Mouse (Mus musculus): ENCODE data around the gene Mns1.
"Not testable (repeated sequence)": the region's sequence is repeated elsewhere in the genome, so short reads cannot be mapped to it uniquely, and the experiment has no call there.

Gene Mns1

DNA sequence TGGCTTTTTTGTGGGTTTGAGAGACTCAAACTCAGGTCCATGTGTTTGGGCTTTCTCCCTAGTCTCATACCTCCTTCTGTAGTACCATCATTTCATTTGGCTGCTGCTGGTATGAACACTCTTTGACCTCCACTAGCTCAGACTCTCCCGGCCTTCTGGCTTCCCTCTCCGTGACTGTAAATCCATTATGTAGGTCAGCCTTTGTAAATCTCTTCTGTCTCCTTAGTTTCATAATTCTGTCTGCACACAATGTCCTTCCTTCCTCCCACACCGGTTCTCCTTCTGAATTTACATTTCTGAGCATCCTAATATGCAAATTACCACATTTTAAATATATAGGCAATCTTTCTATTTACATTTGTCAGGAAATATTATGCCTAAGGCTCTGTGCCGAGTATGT is 9.9 kb upstream of the Mns1 start:
- DNase-seq = no peak

- DNase-seq = no peak
These were observed 2.9 kb upstream of the Mns1 start for GRCm38 (mm10) chr9:72434876-72435275.

- DNase-seq = no peak
These were observed 938 bp downstream of the Mns1 start for GRCm38 (mm10) chr9:72438749-72439148.

DNA sequence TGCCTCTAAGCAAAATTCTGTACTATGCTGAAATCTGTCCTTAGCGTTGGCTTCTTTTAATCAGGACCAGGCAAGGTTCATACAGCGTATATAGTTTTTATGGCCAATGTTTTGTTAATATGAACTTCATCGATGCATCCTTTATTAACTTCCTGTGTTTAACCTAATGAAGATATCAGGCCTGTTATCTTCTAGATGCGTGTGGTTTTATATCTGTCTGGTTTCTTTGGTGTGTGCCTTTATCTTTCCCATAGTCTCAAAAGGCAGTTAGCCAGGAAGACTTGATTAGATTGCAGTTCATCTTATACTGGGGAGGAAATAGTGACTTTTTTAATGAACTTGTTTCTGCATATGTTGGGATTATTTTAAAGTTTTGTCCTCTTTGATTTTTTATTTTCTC is 2.5 kb downstream of the Mns1 start:
- DNase-seq = no peak

DNA sequence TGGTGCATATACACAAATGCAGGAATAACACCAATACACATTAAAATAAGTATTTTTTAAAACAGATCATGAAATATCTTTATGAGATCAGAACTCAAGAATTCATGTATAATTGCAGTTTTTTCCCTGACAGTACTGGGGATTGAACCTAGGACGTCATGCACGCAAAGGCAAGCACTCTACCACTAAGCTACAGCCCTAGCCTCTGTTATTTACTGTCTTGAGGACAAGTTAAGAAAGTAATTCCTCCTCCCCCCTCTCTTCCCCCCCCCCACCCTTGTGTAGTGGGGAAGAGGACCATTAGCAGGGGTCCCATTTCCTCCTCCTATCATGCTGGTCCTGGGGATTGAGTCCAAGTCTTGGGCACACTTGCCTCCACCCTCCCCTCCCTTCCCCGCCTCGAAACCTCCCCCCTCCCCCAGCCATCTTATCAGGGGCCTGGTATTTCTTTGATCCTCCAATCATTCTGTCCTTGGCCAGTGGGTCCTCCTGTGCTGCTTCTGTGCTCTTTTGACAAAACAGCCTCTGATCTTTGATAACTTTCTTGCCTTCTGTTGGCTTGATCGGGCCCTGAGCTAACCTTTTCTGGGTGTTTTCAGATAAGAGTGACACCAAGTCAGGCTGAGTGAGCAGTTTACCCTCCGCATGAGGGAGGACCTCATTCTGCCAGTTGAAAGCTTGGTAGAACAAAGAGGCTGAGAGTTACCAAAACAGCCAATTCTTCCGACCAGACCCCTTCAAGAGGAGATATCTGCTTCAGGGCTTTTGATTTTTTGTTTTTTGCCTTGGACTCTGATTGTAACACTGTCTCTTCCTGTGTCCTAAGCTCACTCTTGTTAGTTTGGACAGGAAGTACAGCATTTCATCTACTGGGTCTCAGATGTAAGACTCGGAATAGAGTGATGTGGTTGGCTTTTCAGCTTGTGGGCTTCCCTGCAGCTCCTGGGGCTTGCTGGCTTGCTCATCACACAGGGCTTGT is 3.4 kb downstream of the Mns1 start:
- DNase-seq = no peak

DNA sequence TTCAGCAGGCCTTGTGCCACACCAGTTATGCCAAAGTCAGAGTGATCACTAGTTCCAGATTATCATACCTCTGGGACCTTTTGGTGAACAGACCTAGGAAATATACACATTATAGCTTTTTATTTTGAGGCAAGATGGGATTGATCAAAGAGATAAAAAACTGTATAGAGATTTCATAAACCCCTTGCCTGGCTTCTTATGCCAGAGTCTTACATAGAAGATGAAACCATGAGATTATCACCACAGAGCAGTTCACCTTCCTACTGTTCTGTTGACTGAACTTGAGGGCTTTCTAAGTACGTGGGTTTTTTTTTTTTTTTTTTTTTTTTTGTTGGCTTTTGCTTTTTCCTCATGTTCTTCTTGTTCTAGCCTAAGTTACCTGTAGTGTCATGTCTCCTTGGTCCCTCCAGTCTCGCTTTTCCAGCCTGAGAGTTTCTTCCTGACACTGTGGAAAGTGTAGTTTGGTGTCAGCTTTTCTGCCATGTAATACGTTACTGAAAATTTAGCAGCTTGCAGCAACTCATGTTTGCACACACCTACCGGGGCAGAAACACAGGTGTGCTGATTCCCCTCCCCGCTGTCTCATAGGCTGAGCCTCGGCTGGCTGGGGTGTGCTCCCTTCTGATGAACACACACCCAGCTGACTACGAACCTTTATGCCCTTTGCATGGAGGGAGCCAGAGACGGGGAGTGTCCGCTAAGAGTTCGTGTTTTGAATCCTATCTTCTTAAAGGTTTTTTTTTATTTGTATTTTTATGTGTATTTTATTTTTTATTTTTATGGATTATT is 4.3 kb downstream of the Mns1 start:
- no peak for DNase-seq

GRCm38 (mm10) chr9:72448026-72448425 is 10.2 kb downstream of the Mns1 start:
- peak; percentile 8 to 20 for DNase-seq

- no peak for DNase-seq
These were observed 11.6 kb downstream of the Mns1 start for GRCm38 (mm10) chr9:72449367-72449766.

DNA sequence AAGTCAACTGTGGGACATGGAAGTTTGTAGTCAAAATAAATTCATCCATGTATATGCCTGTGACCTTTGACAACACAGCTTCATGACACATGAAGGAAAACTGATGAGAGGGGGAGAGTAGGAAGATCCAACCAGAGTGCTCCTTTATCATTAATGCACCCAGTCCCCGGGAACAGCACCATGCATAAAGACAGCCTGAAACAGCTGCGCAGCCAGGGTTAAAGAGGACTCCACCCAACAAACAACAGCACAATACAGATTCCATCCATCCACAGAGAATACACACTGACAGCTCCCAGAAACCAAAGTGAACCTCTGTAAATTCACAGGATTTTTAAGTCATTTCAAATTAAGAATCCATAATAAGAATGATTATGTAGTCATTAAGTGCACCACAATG is 12.0 kb downstream of the Mns1 start:
- DNase-seq = no peak

DNA sequence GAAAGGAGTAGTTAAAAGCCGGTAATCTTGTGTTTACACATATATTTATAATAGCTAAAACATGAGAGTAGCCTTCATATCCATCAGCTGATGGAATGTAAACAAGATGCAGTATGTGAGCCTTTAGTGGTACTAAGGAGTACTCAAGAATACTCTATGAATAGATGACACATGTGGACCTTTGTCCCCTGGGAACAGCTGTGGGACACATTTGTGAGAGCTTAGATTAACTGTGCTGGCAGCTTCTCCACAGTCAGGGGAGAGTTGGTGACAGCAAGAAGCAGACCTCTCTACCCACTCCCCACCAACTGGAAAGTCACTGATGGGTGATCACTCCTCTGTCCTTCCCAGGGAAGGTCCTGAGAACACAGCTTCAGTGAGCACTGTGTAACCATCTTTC is 12.6 kb downstream of the Mns1 start:
- no peak for DNase-seq

DNA sequence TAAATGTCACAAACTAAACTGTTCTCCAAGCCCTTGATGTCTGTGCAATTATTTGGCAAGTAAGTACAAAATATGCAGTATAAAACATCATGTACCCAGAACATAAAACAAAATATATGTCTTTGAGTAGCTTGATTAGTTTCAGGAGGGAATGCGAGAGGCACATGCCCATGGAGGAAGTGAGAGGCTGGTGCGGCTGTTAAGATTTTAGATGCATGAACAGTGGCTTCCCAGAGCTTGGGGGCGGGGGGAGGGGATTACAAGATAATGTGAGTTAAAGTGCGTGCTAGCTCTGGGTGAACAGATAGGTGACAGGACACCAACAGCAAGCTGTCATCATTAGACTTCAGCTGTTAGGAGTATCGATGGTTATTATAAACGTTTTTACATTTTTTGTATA is 13.3 kb downstream of the Mns1 start:
- DNase-seq = no peak

- DNase-seq = not testable (repeated sequence)
These were observed 16.5 kb downstream of the Mns1 start for GRCm38 (mm10) chr9:72454281-72454680.

DNA sequence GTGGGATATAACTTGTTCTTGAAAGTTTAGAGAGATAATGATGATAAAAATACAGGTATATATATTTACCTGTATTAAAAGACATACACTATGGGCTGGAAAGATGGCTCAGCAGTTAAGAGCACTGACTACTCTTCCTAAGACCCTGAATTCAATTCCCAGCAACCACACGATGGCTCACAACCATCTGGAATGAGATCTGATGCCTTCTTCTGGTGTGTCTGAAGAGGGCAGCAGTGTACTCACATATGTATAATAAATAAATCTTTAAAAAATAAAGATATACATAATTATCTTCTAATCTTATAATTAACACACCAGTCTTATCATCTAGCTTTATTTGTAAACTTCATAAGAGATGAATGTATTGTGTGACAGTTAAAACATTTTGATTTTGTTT is 18.6 kb downstream of the Mns1 start:
- DNase-seq = no peak

GRCm38 (mm10) chr9:72458233-72458632 is 20.4 kb downstream of the Mns1 start:
- peak; percentile 63 to 74 for DNase-seq

GRCm38 (mm10) chr9:72459703-72460102 is 21.9 kb downstream of the Mns1 start:
- no peak for DNase-seq

DNA sequence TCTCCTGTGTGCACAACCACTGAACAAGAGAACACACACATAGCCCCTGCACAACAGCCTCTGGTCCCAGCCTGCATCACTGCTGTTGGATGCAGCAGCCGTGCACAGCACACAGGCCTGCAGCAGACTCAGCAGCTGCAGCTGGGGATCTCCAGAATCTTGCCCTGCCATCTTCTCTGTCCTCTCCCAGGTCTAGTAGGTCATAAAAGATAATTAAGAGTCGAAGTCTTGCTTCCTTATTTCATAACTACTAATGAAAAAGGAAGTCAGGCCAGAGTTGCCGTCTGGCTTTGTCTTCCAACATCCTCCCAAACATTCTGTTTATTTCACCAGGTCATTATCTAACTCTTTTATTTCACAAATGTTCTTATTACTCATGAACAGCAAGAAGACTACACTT is 23.0 kb downstream of the Mns1 start:
- no peak for DNase-seq

DNA sequence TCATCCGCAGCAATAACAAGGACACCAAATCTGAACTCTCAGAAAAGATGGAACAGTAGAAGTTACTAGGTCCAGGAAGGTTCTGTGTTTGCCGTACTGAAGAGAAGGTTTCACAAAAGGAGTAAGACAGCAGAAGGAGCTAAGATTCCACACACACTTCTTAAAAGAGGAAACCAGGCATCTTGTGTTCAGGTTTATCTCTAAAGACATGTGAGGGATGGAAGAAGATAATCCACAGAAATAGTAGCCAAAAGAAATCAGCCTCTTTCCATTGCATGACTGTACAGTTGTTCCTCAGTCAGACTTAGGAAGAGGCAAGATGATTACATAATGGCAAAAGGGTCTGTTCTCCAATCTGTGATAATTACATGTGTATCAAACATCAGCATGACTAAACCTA is 24.6 kb downstream of the Mns1 start:
- no peak for DNase-seq

DNA sequence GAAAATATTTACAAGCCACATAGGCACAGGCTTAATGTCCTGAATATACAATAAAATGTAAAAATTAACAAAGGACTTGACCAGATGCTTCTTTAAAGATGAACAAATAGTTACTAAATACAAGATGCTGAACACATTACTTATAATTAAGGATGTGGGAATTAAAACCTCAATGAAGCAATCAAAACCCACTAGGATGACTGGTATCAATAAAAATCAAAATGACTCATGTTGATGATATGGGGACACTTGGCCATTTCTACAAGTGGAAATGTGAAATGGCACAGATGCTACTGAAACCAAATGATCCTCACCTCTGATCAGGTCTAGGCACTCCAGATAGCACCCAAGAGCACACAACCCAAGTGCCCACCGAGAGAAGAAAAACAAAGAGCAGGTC is 27.0 kb downstream of the Mns1 start:
- no peak for DNase-seq

DNA sequence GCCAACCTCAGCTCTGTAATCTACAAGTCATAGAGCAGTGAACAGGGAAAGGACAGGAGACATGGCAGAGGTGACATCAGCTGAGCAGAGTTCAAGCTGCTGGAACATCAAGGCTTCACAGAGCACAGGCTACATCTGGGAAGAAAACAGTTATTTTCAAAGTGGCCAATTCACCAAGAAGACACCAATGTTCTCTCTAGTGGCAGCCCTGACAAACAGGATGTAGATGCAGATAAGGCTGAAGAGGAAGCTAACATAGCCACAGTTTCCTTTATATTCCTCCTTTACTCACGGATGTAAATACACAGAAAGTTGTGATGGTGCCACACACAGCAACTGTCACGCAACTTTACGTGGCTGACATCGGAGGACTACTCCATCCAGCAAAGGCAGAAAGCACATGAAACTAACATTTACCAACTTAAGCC is 28.0 kb downstream of the Mns1 start:
- DNase-seq = no peak

DNA sequence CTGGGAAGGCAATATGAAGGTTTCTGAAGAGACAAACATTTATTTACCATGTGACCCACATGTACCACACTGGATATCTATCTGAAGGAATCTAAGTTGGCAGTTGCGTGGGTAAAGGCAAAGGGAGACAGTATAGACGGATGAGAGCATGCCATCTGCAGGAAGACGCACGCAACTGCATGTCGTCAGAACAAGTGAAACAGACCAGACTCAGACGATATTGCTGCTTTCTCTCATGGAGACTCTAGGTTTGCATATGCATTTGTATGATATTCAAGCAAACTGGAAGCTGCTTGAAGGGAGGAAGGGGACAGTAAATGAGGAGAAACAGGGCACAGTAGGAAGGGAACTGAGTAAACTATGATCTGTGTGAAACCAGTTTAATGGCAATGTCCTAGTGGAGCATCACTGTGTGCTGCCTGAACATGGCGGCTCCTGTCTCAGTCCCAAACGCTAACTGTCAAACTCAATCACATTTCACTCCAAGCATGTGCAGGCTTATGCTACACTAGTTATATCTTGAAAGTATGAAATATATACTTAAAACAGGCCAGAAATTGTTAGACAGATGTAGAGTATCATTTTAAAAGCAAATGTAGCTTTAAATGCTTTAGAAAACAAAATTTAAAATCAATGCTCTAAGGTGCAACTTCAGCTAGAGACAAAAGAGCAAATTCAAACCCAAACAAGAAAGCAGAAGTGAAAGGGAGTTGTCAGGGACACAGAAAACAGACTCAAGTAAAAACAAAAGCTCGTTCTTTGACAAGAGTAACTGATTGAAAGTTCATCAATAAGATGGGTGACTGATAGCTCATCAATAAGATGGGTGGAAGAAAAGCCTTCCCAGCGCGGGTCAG is 30.0 kb downstream of the Mns1 start:
- DNase-seq = peak in 1 of 2 experiments; percentile 19

GRCm38 (mm10) chr9:72468616-72469015 is 30.8 kb downstream of the Mns1 start:
- no peak for DNase-seq

GRCm38 (mm10) chr9:72469851-72470250 is 32.0 kb downstream of the Mns1 start:
- DNase-seq = no peak

DNA sequence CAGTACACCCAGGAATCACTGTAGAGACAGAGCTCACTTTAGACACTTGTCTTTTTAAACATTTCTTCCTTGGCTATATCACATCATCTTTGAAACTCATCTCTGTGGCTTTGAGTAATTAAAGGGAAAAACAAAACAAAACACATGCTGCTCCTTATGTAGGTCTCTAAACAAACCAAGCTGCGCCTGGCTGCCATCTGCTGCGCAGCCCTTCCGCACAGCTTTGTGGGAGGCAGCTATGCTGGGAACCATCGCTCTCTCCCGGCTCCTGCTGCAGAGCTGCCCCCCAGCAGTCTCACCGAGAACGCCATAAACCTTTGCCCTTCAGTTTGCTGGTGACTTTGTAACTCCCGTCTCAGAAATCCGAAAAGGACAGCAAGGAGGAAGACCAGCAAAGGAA is 37.7 kb downstream of the Mns1 start:
- DNase-seq = no peak
